ENCODE assay signal across 12 mouse cellular contexts in the genomic region with DNA sequence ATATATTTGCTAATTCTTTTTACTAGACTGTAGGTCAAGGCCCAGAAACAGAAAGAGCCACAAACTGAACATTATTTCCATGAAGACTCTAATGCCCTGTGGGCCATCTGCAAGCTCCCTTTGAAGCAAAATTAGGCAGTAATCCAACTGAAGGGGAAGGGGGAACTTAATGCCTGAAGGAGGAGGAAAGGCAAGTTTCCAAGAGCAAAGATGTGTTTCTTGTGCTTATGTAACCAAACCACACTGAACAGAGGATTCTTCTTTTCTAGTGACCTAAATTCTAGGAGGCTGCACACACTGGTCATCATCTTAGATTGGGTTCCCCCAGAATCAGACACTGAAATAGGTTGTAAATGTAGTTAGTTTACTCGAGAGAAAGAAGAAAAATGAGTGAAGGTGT.
DNase-seq lines count a peak whose midpoint lies in the region; ATAC-seq and TF ChIP-seq lines count a peak whose summit lies in the region.
"Had no signal": no experiment of that assay in that cellular context is flagged by ENCODE, and none has a peak within 500 bp of the region (broad histone marks: within the 10 kb centered on the region; RNA-seq: fewer than 3 reads in every experiment).

No protein-coding gene starts in this region.

- peak overlapping the region; percentile 52; the same call in 1 of the 2 replicates for H3K27ac ChIP-seq in hindbrain, embryonic 14.5 days
- H3K27ac ChIP-seq in hindbrain, embryonic 11.5 days (ENCODE audit: low read depth, low read length) = no peak overlapping the region
- no peak overlapping the region for H3K27ac ChIP-seq in lung, embryonic 16.5 days (ENCODE audit: low read length)
- no peak overlapping the region for H3K27ac ChIP-seq in lung, postnatal 0 days (ENCODE audit: low read length)
- H3K27ac ChIP-seq: liver, embryonic 15.5 days; midbrain, embryonic 15.5 days; stomach, embryonic 15.5 days had no signal

- TF ChIP-seq EP300 in lung, postnatal 0 days (IDR thresholded peaks at IDR 0.05) = no peak

- intact Hi-C loops in left cerebral cortex, postnatal 4 days (cut with DNase I) = no loop called here

- H3K4me2 ChIP-seq in hindbrain, embryonic 14.5 days (replicated peaks) = no peak overlapping the region
- no peak overlapping the region for H3K4me2 ChIP-seq in hindbrain, embryonic 11.5 days (replicated peaks; ENCODE audit: low read depth, low read length)
- H3K4me2 ChIP-seq in lung, embryonic 16.5 days (ENCODE audit: low read depth, low read length) = no peak overlapping the region
- H3K4me2 ChIP-seq in lung, postnatal 0 days (replicated peaks; ENCODE audit: low read depth, low read length) = no peak overlapping the region
- H3K4me2 ChIP-seq: liver, embryonic 15.5 days; midbrain, embryonic 15.5 days; stomach, embryonic 15.5 days had no signal

- H3K9ac ChIP-seq in hindbrain, embryonic 14.5 days = no peak overlapping the region
- H3K9ac ChIP-seq in hindbrain, embryonic 11.5 days (ENCODE audit: low read depth, low read length) = no peak overlapping the region
- no peak overlapping the region for H3K9ac ChIP-seq in lung, embryonic 16.5 days (ENCODE audit: low read length)
- no peak overlapping the region for H3K9ac ChIP-seq in lung, postnatal 0 days (replicated peaks; ENCODE audit: low read depth)
- H3K9ac ChIP-seq: liver, embryonic 15.5 days; midbrain, embryonic 15.5 days; stomach, embryonic 15.5 days had no signal

- WGBS in hindbrain, embryonic 14.5 days = 82% methylated on average over 1 of the region's 1 CpGs
- 69% methylated on average over 1 of the region's 1 CpGs for WGBS in hindbrain, embryonic 11.5 days
- WGBS in lung, embryonic 16.5 days = 59% methylated on average over 1 of the region's 1 CpGs
- WGBS in lung, postnatal 0 days = 44% methylated on average over 1 of the region's 1 CpGs

- H3K27me3 ChIP-seq in hindbrain, embryonic 14.5 days (ENCODE audit: control insufficient read depth, insufficient read depth, low read length) = no peaks in the 10 kb centered on the region
- no peaks in the 10 kb centered on the region for H3K27me3 ChIP-seq in hindbrain, embryonic 11.5 days (ENCODE audit: control insufficient read depth, insufficient read depth, low read length)
- no peaks in the 10 kb centered on the region for H3K27me3 ChIP-seq in lung, embryonic 16.5 days (ENCODE audit: control insufficient read depth, insufficient read depth, low read depth, low read length)
- H3K27me3 ChIP-seq in lung, postnatal 0 days (replicated peaks; ENCODE audit: insufficient read depth, low read length) = no peaks in the 10 kb centered on the region
- H3K27me3 ChIP-seq: liver, embryonic 15.5 days; midbrain, embryonic 15.5 days; stomach, embryonic 15.5 days had no signal

- no peak overlapping the region for H3K4me3 ChIP-seq in hindbrain, embryonic 14.5 days (replicated peaks; ENCODE audit: low read length)
- no peak overlapping the region for H3K4me3 ChIP-seq in hindbrain, embryonic 11.5 days (ENCODE audit: low read depth, low read length)
- no peak overlapping the region for H3K4me3 ChIP-seq in lung, embryonic 16.5 days (ENCODE audit: low read length)
- H3K4me3 ChIP-seq in lung, postnatal 0 days (ENCODE audit: low read depth, low read length) = no peak overlapping the region
- H3K4me3 ChIP-seq: liver, embryonic 15.5 days; midbrain, embryonic 15.5 days; stomach, embryonic 15.5 days had no signal

- peaks cover 9% of the 10 kb centered on the region for H3K9me3 ChIP-seq in hindbrain, embryonic 14.5 days (ENCODE audit: control insufficient read depth, low read length)
- H3K9me3 ChIP-seq in hindbrain, embryonic 11.5 days (ENCODE audit: control insufficient read depth, low read length) = no peaks in the 10 kb centered on the region
- no peaks in the 10 kb centered on the region for H3K9me3 ChIP-seq in lung, embryonic 16.5 days (ENCODE audit: control insufficient read depth, low read length)
- H3K9me3 ChIP-seq in lung, postnatal 0 days (ENCODE audit: low read length) = no peaks in the 10 kb centered on the region
- H3K9me3 ChIP-seq: liver, embryonic 15.5 days; stomach, embryonic 15.5 days had no signal

- H3K4me1 ChIP-seq in hindbrain, embryonic 14.5 days (replicated peaks; ENCODE audit: control insufficient read depth, insufficient read depth, low read length) = no peaks in the 10 kb centered on the region
- H3K4me1 ChIP-seq in hindbrain, embryonic 11.5 days (replicated peaks; ENCODE audit: control insufficient read depth, insufficient read depth, low read length) = no peaks in the 10 kb centered on the region
- no peaks in the 10 kb centered on the region for H3K4me1 ChIP-seq in lung, embryonic 16.5 days (replicated peaks; ENCODE audit: control insufficient read depth, insufficient read depth, low read length)
- H3K4me1 ChIP-seq in lung, postnatal 0 days (ENCODE audit: insufficient read depth, low read depth, low read length) = no peaks in the 10 kb centered on the region
- H3K4me1 ChIP-seq: liver, embryonic 15.5 days; midbrain, embryonic 15.5 days; stomach, embryonic 15.5 days had no signal

- ATAC-seq in hindbrain, embryonic 14.5 days (ENCODE audit: low FRiP score) = no peak
- no peak for ATAC-seq in hindbrain, embryonic 11.5 days (ENCODE audit: low FRiP score)
- peak; percentile 49; the same call in 1 of the 2 replicates for ATAC-seq in lung, embryonic 16.5 days (ENCODE audit: low read depth)
- no peak for ATAC-seq in lung, postnatal 0 days
- no peak for ATAC-seq in erythroid progenitor cell, adult 5-6 weeks (replicated peaks; ENCODE audit: low FRiP score, poor library complexity, severe bottlenecking)
- ATAC-seq: midbrain, embryonic 15.5 days had no signal

- DNase-seq in adrenal gland, adult 2 months = peak; percentile 6
- no peak for DNase-seq in adrenal gland, postnatal 14 days
- no peak for DNase-seq in hindbrain, embryonic 14.5 days (ENCODE audit: low spot score)
- no peak for DNase-seq in hindbrain, embryonic 11.5 days (ENCODE audit: low spot score)
- no peak for DNase-seq in lung, postnatal 0 days (ENCODE audit: low spot score)
- peak; percentile 13 for DNase-seq in left cerebral cortex, postnatal 4 days
- DNase-seq: right cerebral cortex, postnatal 25 days had no signal

- no peaks in the 10 kb centered on the region for H3K36me3 ChIP-seq in hindbrain, embryonic 14.5 days (replicated peaks; ENCODE audit: control insufficient read depth, insufficient read depth)
- no peaks in the 10 kb centered on the region for H3K36me3 ChIP-seq in hindbrain, embryonic 11.5 days (ENCODE audit: control insufficient read depth, insufficient read depth, low read length)
- no peaks in the 10 kb centered on the region for H3K36me3 ChIP-seq in lung, embryonic 16.5 days (ENCODE audit: control insufficient read depth, insufficient read depth, low read length)
- no peaks in the 10 kb centered on the region for H3K36me3 ChIP-seq in lung, postnatal 0 days (ENCODE audit: insufficient read depth, low read length)
- H3K36me3 ChIP-seq: liver, embryonic 15.5 days; midbrain, embryonic 15.5 days; stomach, embryonic 15.5 days had no signal

- TF ChIP-seq CTCF in lung, postnatal 0 days (IDR thresholded peaks at IDR 0.05) = no peak

Comparison
In these comparisons a context has a peak if more than half of its experiments do, and no peak if none do; other contexts are left out.
1. DNase-seq: peak in adrenal gland, adult 2 months (single experiment) and left cerebral cortex, postnatal 4 days (single experiment); none in adrenal gland, postnatal 14 days (single experiment), hindbrain, embryonic 14.5 days (single experiment), hindbrain, embryonic 11.5 days (single experiment) and lung, postnatal 0 days (single experiment).